Mouse (Mus musculus): ENCODE data around the gene 9330182O14Rik. TPM values are rescaled to one million over a fixed set of nuclear protein-coding genes. Genes with fewer than 3 reads are reported as not detected.

9330182O14Rik gene
- total RNA-seq, 2 experiments from 2014 or later = not detected

Small RNAs within 50 kb of the gene (microRNA-seq; reads per million reads assigned to microRNA genes)
- 0 reads per million in 2 experiments for gene Gm25958
